Mouse (Mus musculus) lung, adult 2 months (tissue): ENCODE results near the gene Uri1. TPM values are rescaled to one million over a fixed set of nuclear protein-coding genes. Genes with fewer than 3 reads are reported as not detected.

Experiments
- DNase-seq: peaks from one replicate; pipeline ENCODE4 v3.0.0; 2022
- H3K4me1 ChIP-seq: fragments of 200-500 bp; 2 replicates; pipeline ENCODE4 v1.6.1; 2011; ENCODE audit warnings: low read length; ENCODE audit not compliant: control insufficient read depth, insufficient read depth
- H3K4me3 ChIP-seq: fragments of 200-500 bp; replicated peaks from 2 replicates; pipeline ENCODE3; 2011; ENCODE audit warnings: low read depth, mild to moderate bottlenecking, control low read depth, low read length; ENCODE audit errors: extremely low read depth
- CTCF ChIP-seq: fragments of 200-500 bp; IDR thresholded peaks from 2 replicates; pipeline ENCODE4 v1.5.1; 2011; ENCODE audit warnings: mild to moderate bottlenecking, low read length, control low read depth; ENCODE audit not compliant: insufficient read depth
- POLR2A ChIP-seq: fragments of 200-500 bp; IDR thresholded peaks from 2 replicates; pipeline ENCODE4 v1.6.1; 2011; ENCODE audit warnings: low read depth, mild to moderate bottlenecking, control low read depth, low read length, borderline replicate concordance; ENCODE audit errors: extremely low read depth
- WGBS: fragments of 180-500 bp; shearing (Covaris S2); methylation state at CpG from one replicate; pipeline ENCODE4 v1.1.7; 2018; 5-methylcytosine and 5-hydroxymethylcytosine counted together
- polyA plus RNA-seq: library from polyadenylated mRNA; depleted of rRNA; stranded (reverse); fragments of >200 nt; gene quantifications from 2 replicates; pipeline ENCODE4 v1.2.3, GENCODE M21; 2012

The Uri1 gene
- polyA plus RNA-seq, 1 experiment = 12.1 TPM

GRCm38 (mm10) chr7:37979729-37980128 is 43.6 kb downstream of the Uri1 start:
- peaks cover 8% of the 10 kb centered on the region for H3K4me1 ChIP-seq
- no peak for TF ChIP-seq CTCF
- no peak for TF ChIP-seq POLR2A
- WGBS = 95% methylated on average over 3 of the region's 3 CpGs
- no peak for DNase-seq
- no peak overlapping the region for H3K4me3 ChIP-seq

GRCm38 (mm10) chr7:37978412-37978811 is 44.9 kb downstream of the Uri1 start:
- no peak for DNase-seq
- H3K4me3 ChIP-seq = no peak overlapping the region
- TF ChIP-seq CTCF (no peak), POLR2A (no peak)
- H3K4me1 ChIP-seq = peaks cover 6% of the 10 kb centered on the region
- 91% methylated on average over 4 of the region's 4 CpGs for WGBS

GRCm38 (mm10) chr7:37977676-37978075 is 45.7 kb downstream of the Uri1 start:
- 83% methylated on average over 2 of the region's 2 CpGs for WGBS
- no peak for TF ChIP-seq CTCF
- TF ChIP-seq POLR2A = no peak
- no peak for DNase-seq
- peaks cover under 1% of the 10 kb centered on the region for H3K4me1 ChIP-seq
- H3K4me3 ChIP-seq = no peak overlapping the region

- no peak for DNase-seq
- TF ChIP-seq POLR2A = no peak
- no peak for TF ChIP-seq CTCF
- 76% methylated on average over 2 of the region's 2 CpGs for WGBS
- Histone ChIP-seq H3K4me3 (no peak overlapping the region), H3K4me1 (peaks cover 3% of the 10 kb centered on the region; the same call in 1 of the 2 replicates)
Observed at GRCm38 (mm10) chr7:37972999-37973555, 50.3 kb downstream of the Uri1 start.

GRCm38 (mm10) chr7:37972571-37972970 is 50.8 kb downstream of the Uri1 start:
- DNase-seq = no peak
- no peak for TF ChIP-seq CTCF
- 65% methylated on average over 9 of the region's 9 CpGs for WGBS

GRCm38 (mm10) chr7:37962326-37962725 is 61.0 kb downstream of the Uri1 start:
- WGBS = 89% methylated on average over 17 of the region's 17 CpGs
- Histone ChIP-seq H3K4me1 (no peaks in the 10 kb centered on the region), H3K4me3 (no peak overlapping the region)
- DNase-seq = no peak
- TF ChIP-seq CTCF (no peak), POLR2A (no peak)

More at GRCm38 (mm10) chr7:37972571-37972970, 50.8 kb downstream of the Uri1 start:
- Histone ChIP-seq H3K4me3 (no peak overlapping the region), H3K4me1 (peaks cover 3% of the 10 kb centered on the region; the same call in 1 of the 2 replicates)

- DNase-seq = no peak
- TF ChIP-seq POLR2A (no peak), CTCF (no peak)
- H3K4me3 ChIP-seq = no peak overlapping the region
- 92% methylated on average over 11 of the region's 11 CpGs for WGBS
- H3K4me1 ChIP-seq = no peaks in the 10 kb centered on the region
Observed at GRCm38 (mm10) chr7:37961247-37961646, 62.1 kb downstream of the Uri1 start.

GRCm38 (mm10) chr7:37951841-37952240 is 71.5 kb downstream of the Uri1 start:
- DNase-seq = no peak
- no peak overlapping the region for H3K4me3 ChIP-seq
- 84% methylated on average over 9 of the region's 9 CpGs for WGBS

GRCm38 (mm10) chr7:37936459-37936858 is 86.9 kb downstream of the Uri1 start:
- no peak overlapping the region for H3K4me3 ChIP-seq
- no peaks in the 10 kb centered on the region for H3K4me1 ChIP-seq
- peak; percentile 21 for DNase-seq
- WGBS = 70% methylated on average over 8 of the region's 8 CpGs
- TF ChIP-seq CTCF (no peak), POLR2A (no peak)

More at GRCm38 (mm10) chr7:37951841-37952240, 71.5 kb downstream of the Uri1 start:
- H3K4me1 ChIP-seq = peaks cover 5% of the 10 kb centered on the region
- TF ChIP-seq CTCF = no peak
- no peak for TF ChIP-seq POLR2A

- no peak for DNase-seq
- H3K4me3 ChIP-seq = no peak overlapping the region
- WGBS = 52% methylated on average over 5 of the region's 5 CpGs
- no peaks in the 10 kb centered on the region for H3K4me1 ChIP-seq
- TF ChIP-seq CTCF = no peak
- TF ChIP-seq POLR2A = no peak
Observed at GRCm38 (mm10) chr7:37935786-37936185, 87.6 kb downstream of the Uri1 start.
